Mouse (Mus musculus) stomach, embryonic 16.5 days (tissue): ENCODE results near the gene Pikfyve. TPM values are rescaled to one million over a fixed set of nuclear protein-coding genes. Genes with fewer than 3 reads are reported as not detected.
A peak's percentile ranks its signal among the peaks of the same experiment; 100 is the strongest.

ENCODE experiments used
- ATAC-seq: fragments of 200-750 bp; cut with Nextera tagmentation; 2 replicates; pipeline ENCODE4 v1.8.0; 2017; ENCODE audit warnings: moderate number of reproducible peaks, moderate TSS enrichment; ENCODE audit not compliant: insufficient read depth, low FRiP score
- H3K27ac ChIP-seq: fragments of 300-500 bp; sonication (generic); 2 replicates; pipeline ENCODE4 v1.5.1; 2014; ENCODE audit warnings: low read length
- H3K27me3 ChIP-seq: fragments of 300-500 bp; sonication (generic); 2 replicates; pipeline ENCODE4 v1.6.1; 2014; ENCODE audit warnings: low read length, control low read depth, mixed read lengths; ENCODE audit not compliant: control insufficient read depth, insufficient read depth
- H3K36me3 ChIP-seq: fragments of 300-500 bp; sonication (generic); 2 replicates; pipeline ENCODE4 v1.6.1; 2014; ENCODE audit warnings: low read length; ENCODE audit not compliant: control insufficient read depth, insufficient read depth
- H3K4me1 ChIP-seq: fragments of 300-500 bp; sonication (generic); 2 replicates; pipeline ENCODE4 v1.6.1; 2014; ENCODE audit warnings: low read length, control low read depth, mixed read lengths; ENCODE audit not compliant: control insufficient read depth, insufficient read depth
- H3K4me2 ChIP-seq: fragments of 300-500 bp; sonication (generic); 2 replicates; pipeline ENCODE4 v1.6.1; 2014; ENCODE audit warnings: low read depth, low read length, mixed read lengths
- H3K4me3 ChIP-seq: fragments of 300-500 bp; sonication (generic); replicated peaks from 2 replicates; pipeline ENCODE4 v1.5.1; 2014; ENCODE audit warnings: mild to moderate bottlenecking, low read length
- H3K9ac ChIP-seq: fragments of 300-500 bp; sonication (generic); 2 replicates; pipeline ENCODE4 v1.6.1; 2014; ENCODE audit warnings: low read length
- H3K9me3 ChIP-seq: fragments of 300-500 bp; sonication (generic); replicated peaks from 2 replicates; pipeline ENCODE4 v1.6.1; 2016; ENCODE audit warnings: low read length, control low read depth; ENCODE audit not compliant: control insufficient read depth
- WGBS: fragments of 180-500 bp; shearing (Covaris S2); extraction: QIAGEN DNeasy Blood & Tissue Kit; methylation state at CpG from one replicate; pipeline ENCODE4 v1.1.7; 2014; 5-methylcytosine and 5-hydroxymethylcytosine counted together
- polyA plus RNA-seq: library from polyadenylated mRNA; unstranded; fragments of >200 nt; fragmentation: Nextera tagmentation; extraction: Ambion mirVana; gene quantifications from 2 replicates; pipeline ENCODE4 v1.2.1, GENCODE M21; 2015

Pikfyve gene
- 7.4 and 7.8 TPM in 2 replicates for polyA plus RNA-seq

- under 1% methylated on average over 62 of the region's 71 CpGs for WGBS
- peaks cover 5% of the 10 kb centered on the region; the same call in 1 of the 2 replicates for H3K4me1 ChIP-seq
- H3K36me3 ChIP-seq: no peaks in the 10 kb centered on the region
- ATAC-seq: peak; percentile 100
- peak within 1 kb of the TSS; percentile 61 for H3K4me2 ChIP-seq
- H3K9ac ChIP-seq: peak within 1 kb of the TSS; percentile 89
- H3K27me3 ChIP-seq: no peaks in the 10 kb centered on the region
- peak within 1 kb of the TSS; percentile 86 for H3K27ac ChIP-seq
- peak within 1 kb of the TSS; percentile 82 for H3K4me3 ChIP-seq
- H3K9me3 ChIP-seq: no peaks in the 10 kb centered on the region
These were observed at the start of gene Pikfyve, which contains the start of gene Idh1 for GRCm38 (mm10) chr1:65186287-65187073. TSS of gene Pikfyve (plus strand) at chr1:65186683. TSS of gene Idh1 (minus strand) at chr1:65186500.

GRCm38 (mm10) chr1:65137560-65137959 is 48.9 kb upstream of the Pikfyve start:
- WGBS: 83% methylated on average over 6 of the region's 6 CpGs
- no peaks in the 10 kb centered on the region for H3K27me3 ChIP-seq
- no peak overlapping the region for H3K4me3 ChIP-seq
- no peak for ATAC-seq
- H3K36me3 ChIP-seq: no peaks in the 10 kb centered on the region
- H3K4me2 ChIP-seq: no peak overlapping the region
- H3K9ac ChIP-seq: no peak overlapping the region
- H3K4me1 ChIP-seq: no peaks in the 10 kb centered on the region
- 0 out of 2 replicates have a peak, but pooled peaks cover 4% of the 10 kb centered on the region for H3K9me3 ChIP-seq
- H3K27ac ChIP-seq: no peak overlapping the region

GRCm38 (mm10) chr1:65144783-65145182 is 41.7 kb upstream of the Pikfyve start:
- Histone ChIP-seq H3K9me3 (0 out of 2 replicates have a peak, but pooled peaks cover 4% of the 10 kb centered on the region), H3K36me3 (no peaks in the 10 kb centered on the region), H3K4me2 (no peak overlapping the region), H3K4me3 (no peak overlapping the region), H3K4me1 (no peaks in the 10 kb centered on the region), H3K27me3 (no peaks in the 10 kb centered on the region), H3K9ac (no peak overlapping the region), H3K27ac (no peak overlapping the region)
- WGBS: 75% methylated on average over 2 of the region's 2 CpGs
- ATAC-seq: no peak

- ATAC-seq: no peak
- H3K4me1 ChIP-seq: no peaks in the 10 kb centered on the region
- WGBS: 28% methylated on average over 2 of the region's 2 CpGs
These were observed 39.9 kb upstream of the Pikfyve start for GRCm38 (mm10) chr1:65146601-65147000.

GRCm38 (mm10) chr1:65147326-65147725 is 39.2 kb upstream of the Pikfyve start:
- H3K4me2 ChIP-seq: no peak overlapping the region
- 0 out of 2 replicates have a peak, but pooled peaks cover under 1% of the 10 kb centered on the region for H3K9me3 ChIP-seq
- no peak for ATAC-seq

More at GRCm38 (mm10) chr1:65146601-65147000, 39.9 kb upstream of the Pikfyve start:
- Histone ChIP-seq H3K4me2 (no peak overlapping the region), H3K36me3 (no peaks in the 10 kb centered on the region), H3K27ac (no peak overlapping the region), H3K9me3 (0 out of 2 replicates have a peak, but pooled peaks cover 4% of the 10 kb centered on the region), H3K4me3 (no peak overlapping the region), H3K27me3 (no peaks in the 10 kb centered on the region), H3K9ac (no peak overlapping the region)

GRCm38 (mm10) chr1:65147971-65148370 is 38.5 kb upstream of the Pikfyve start:
- H3K27ac ChIP-seq: no peak overlapping the region
- H3K36me3 ChIP-seq: no peaks in the 10 kb centered on the region
- H3K9me3 ChIP-seq: no peaks in the 10 kb centered on the region
- no peak overlapping the region for H3K4me3 ChIP-seq
- ATAC-seq: no peak
- no peaks in the 10 kb centered on the region for H3K27me3 ChIP-seq
- H3K9ac ChIP-seq: no peak overlapping the region
- no peaks in the 10 kb centered on the region for H3K4me1 ChIP-seq
- H3K4me2 ChIP-seq: no peak overlapping the region
- WGBS: 71% methylated on average over 3 of the region's 3 CpGs

More at GRCm38 (mm10) chr1:65147326-65147725, 39.2 kb upstream of the Pikfyve start:
- WGBS: 89% methylated on average over 5 of the region's 5 CpGs
- H3K4me1 ChIP-seq: no peaks in the 10 kb centered on the region
- no peak overlapping the region for H3K9ac ChIP-seq
- H3K4me3 ChIP-seq: no peak overlapping the region
- H3K27me3 ChIP-seq: no peaks in the 10 kb centered on the region
- H3K36me3 ChIP-seq: no peaks in the 10 kb centered on the region
- no peak overlapping the region for H3K27ac ChIP-seq

GRCm38 (mm10) chr1:65154814-65155213 is 31.7 kb upstream of the Pikfyve start:
- 0 out of 2 replicates have a peak, but pooled peaks cover 2% of the 10 kb centered on the region for H3K36me3 ChIP-seq
- H3K27ac ChIP-seq: no peak overlapping the region
- no peak overlapping the region for H3K4me3 ChIP-seq
- no peak overlapping the region for H3K4me2 ChIP-seq
- H3K9me3 ChIP-seq: no peaks in the 10 kb centered on the region
- H3K4me1 ChIP-seq: no peaks in the 10 kb centered on the region
- no peaks in the 10 kb centered on the region for H3K27me3 ChIP-seq
- no peak overlapping the region for H3K9ac ChIP-seq
- no peak for ATAC-seq

GRCm38 (mm10) chr1:65156111-65156510 is 30.4 kb upstream of the Pikfyve start:
- no peak for ATAC-seq
- H3K27ac ChIP-seq: no peak overlapping the region
- H3K4me3 ChIP-seq: no peak overlapping the region
- WGBS: 81% methylated on average over 5 of the region's 5 CpGs
- H3K4me2 ChIP-seq: no peak overlapping the region
- H3K36me3 ChIP-seq: 0 out of 2 replicates have a peak, but pooled peaks cover 10% of the 10 kb centered on the region
- no peaks in the 10 kb centered on the region for H3K9me3 ChIP-seq
- no peak overlapping the region for H3K9ac ChIP-seq
- H3K27me3 ChIP-seq: no peaks in the 10 kb centered on the region
- no peaks in the 10 kb centered on the region for H3K4me1 ChIP-seq

- H3K9me3 ChIP-seq: no peaks in the 10 kb centered on the region
- peaks cover 37% of the 10 kb centered on the region for H3K36me3 ChIP-seq
- no peak overlapping the region for H3K4me2 ChIP-seq
- H3K27me3 ChIP-seq: no peaks in the 10 kb centered on the region
- no peak for ATAC-seq
- H3K9ac ChIP-seq: no peak overlapping the region
- no peaks in the 10 kb centered on the region for H3K4me1 ChIP-seq
- no peak overlapping the region for H3K27ac ChIP-seq
- no peak overlapping the region for H3K4me3 ChIP-seq
- 96% methylated on average over 1 of the region's 1 CpGs for WGBS
These were observed 24.3 kb upstream of the Pikfyve start for GRCm38 (mm10) chr1:65162210-65162609.
